Mouse (Mus musculus) lung, postnatal 10 days (tissue): ENCODE data around the gene Hoxb4.

Experiments used
- DNase-seq: peaks from one replicate; pipeline ENCODE4 v3.0.0; 2021

The Hoxb4 gene

GRCm38 (mm10) chr11:96285771-96286738 is 32.0 kb upstream of the Hoxb4 start, which contains the start of gene Hoxb7:
Hoxb7 (plus strand) TSS chr11:96286623.
- DNase-seq: peak; percentile 82

- peak; percentile 37 for DNase-seq
Observed at GRCm38 (mm10) chr11:96286739-96287385, 31.2 kb upstream of the Hoxb4 start.

GRCm38 (mm10) chr11:96287411-96287810 is 30.7 kb upstream of the Hoxb4 start:
- DNase-seq: no peak

GRCm38 (mm10) chr11:96288455-96289221 is 29.4 kb upstream of the Hoxb4 start:
- DNase-seq: no peak

GRCm38 (mm10) chr11:96289293-96289692 is 28.8 kb upstream of the Hoxb4 start:
- DNase-seq: no peak

- no peak for DNase-seq
Observed at GRCm38 (mm10) chr11:96289837-96290236, 28.2 kb upstream of the Hoxb4 start.

GRCm38 (mm10) chr11:96290705-96291355 is 27.2 kb upstream of the Hoxb4 start:
- DNase-seq: no peak

- no peak for DNase-seq
Observed at GRCm38 (mm10) chr11:96291681-96292564, 26.1 kb upstream of the Hoxb4 start, which contains the start of gene Hoxb6. Hoxb6 (plus strand) TSS chr11:96292476.

- no peak for DNase-seq
Observed at GRCm38 (mm10) chr11:96292565-96293301, 25.3 kb upstream of the Hoxb4 start.

- DNase-seq: no peak
Observed at GRCm38 (mm10) chr11:96293302-96293921, 24.7 kb upstream of the Hoxb4 start.

GRCm38 (mm10) chr11:96294245-96295091 is 23.6 kb upstream of the Hoxb4 start:
- peak; percentile 92 for DNase-seq

- DNase-seq: no peak
Observed at GRCm38 (mm10) chr11:96295092-96295835, 22.8 kb upstream of the Hoxb4 start.

- DNase-seq: no peak
Observed at GRCm38 (mm10) chr11:96296997-96297396, 21.1 kb upstream of the Hoxb4 start.

- DNase-seq: no peak
Observed at GRCm38 (mm10) chr11:96297428-96297827, 20.6 kb upstream of the Hoxb4 start.

- DNase-seq: no peak
Observed at GRCm38 (mm10) chr11:96297968-96298635, 20.0 kb upstream of the Hoxb4 start.

GRCm38 (mm10) chr11:96298895-96299667 is 19.0 kb upstream of the Hoxb4 start:
- DNase-seq: peak; percentile 75

- DNase-seq: no peak
Observed at GRCm38 (mm10) chr11:96299781-96300180, 18.3 kb upstream of the Hoxb4 start.
